Mouse (Mus musculus) intestine, embryonic 14.5 days (tissue): ENCODE data around the gene Slco1a4. TPM values are rescaled to one million over a fixed set of nuclear protein-coding genes. Genes with fewer than 3 reads are reported as not detected.

Source experiments
- ATAC-seq: fragments of 200-750 bp; cut with Nextera tagmentation; replicated peaks from 2 replicates; pipeline ENCODE4 v1.8.0; 2017; ENCODE audit warnings: low read depth, moderate number of reproducible peaks, moderate TSS enrichment, moderate library complexity; ENCODE audit not compliant: low FRiP score, low TSS enrichment
- DNase-seq: peaks from one replicate; pipeline ENCODE4 v3.0.0-alpha.2; 2018; ENCODE audit warnings: low spot score
- H3K27ac ChIP-seq: fragments of 300-500 bp; sonication (generic); 2 replicates; pipeline ENCODE4 v1.5.1; 2014; ENCODE audit warnings: low read depth, mild to moderate bottlenecking, control low read depth
- H3K27me3 ChIP-seq: fragments of 300-500 bp; sonication (generic); replicated peaks from 2 replicates; pipeline ENCODE4 v1.6.1; 2014; ENCODE audit warnings: low read length, control low read depth; ENCODE audit not compliant: control insufficient read depth, insufficient read depth
- H3K36me3 ChIP-seq: fragments of 300-500 bp; sonication (generic); 2 replicates; pipeline ENCODE4 v1.6.1; 2014; ENCODE audit warnings: low read length, control low read depth; ENCODE audit not compliant: control insufficient read depth, insufficient read depth
- H3K4me1 ChIP-seq: fragments of 300-500 bp; sonication (generic); replicated peaks from 2 replicates; pipeline ENCODE4 v1.6.1; 2014; ENCODE audit warnings: low read length, control low read depth, mixed read lengths; ENCODE audit not compliant: control insufficient read depth, insufficient read depth
- H3K4me2 ChIP-seq: fragments of 300-500 bp; sonication (generic); 2 replicates; pipeline ENCODE4 v1.6.1; 2014; ENCODE audit warnings: low read length
- H3K4me3 ChIP-seq: fragments of 300-500 bp; sonication (generic); 2 replicates; pipeline ENCODE4 v1.5.1; 2014; ENCODE audit warnings: low read depth, low read length, control low read depth, mixed read lengths
- H3K9ac ChIP-seq: fragments of 300-500 bp; sonication (generic); 2 replicates; pipeline ENCODE4 v1.6.1; 2014; ENCODE audit warnings: mild to moderate bottlenecking, low read length
- H3K9me3 ChIP-seq: fragments of 300-500 bp; sonication (generic); 2 replicates; pipeline ENCODE4 v1.6.1; 2016; ENCODE audit warnings: low read length, control low read depth; ENCODE audit not compliant: control insufficient read depth
- WGBS: fragments of 180-500 bp; shearing (Covaris S2); extraction: QIAGEN DNeasy Blood & Tissue Kit; methylation state at CpG from one replicate; pipeline ENCODE4 v1.1.7; 2014; 5-methylcytosine and 5-hydroxymethylcytosine counted together
- polyA plus RNA-seq: library from polyadenylated mRNA; unstranded; fragments of >200 nt; fragmentation: Nextera tagmentation; extraction: Ambion mirVana; gene quantifications from 2 replicates; pipeline ENCODE4 v1.2.1, GENCODE M21; 2014

Gene Slco1a4
- polyA plus RNA-seq, 1 experiment from 2014 or later: not detected

DNA sequence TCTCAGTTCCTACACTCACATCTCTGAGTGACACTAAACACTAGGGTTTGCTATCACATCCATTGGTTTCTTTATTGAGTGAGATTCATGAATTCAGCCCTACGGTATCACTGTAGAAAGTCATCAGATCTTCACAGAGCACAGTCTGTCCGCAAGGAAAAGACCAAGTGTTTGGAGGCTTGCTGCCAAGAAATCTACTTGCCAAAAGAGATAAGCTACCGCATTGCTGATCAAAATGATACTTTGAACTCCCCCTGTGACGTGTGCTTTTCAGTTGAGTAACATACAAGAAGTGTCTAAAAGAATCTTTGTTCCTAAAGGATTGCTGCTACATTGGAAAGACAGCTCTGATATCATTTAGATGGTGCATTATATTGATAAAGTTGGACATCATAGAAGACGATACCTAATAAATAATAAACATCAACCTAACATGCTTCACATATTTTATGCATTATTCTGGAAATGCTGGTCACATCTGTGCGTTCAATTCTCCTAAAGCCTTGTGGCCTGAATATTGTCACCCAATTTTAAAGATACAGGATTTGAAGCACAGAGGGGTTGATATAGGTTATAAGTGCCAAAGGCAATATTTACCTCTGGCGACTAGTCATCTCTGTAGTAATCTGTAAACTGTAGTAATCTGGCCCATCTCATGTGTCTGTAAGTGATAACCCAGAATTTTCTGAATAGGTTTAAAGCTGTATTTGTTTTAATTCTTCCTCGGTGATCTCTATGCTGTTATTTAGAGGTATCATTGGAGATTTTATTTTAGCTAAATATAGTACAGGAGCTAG, 1.9 kb upstream of the Slco1a4 start:
- Histone ChIP-seq H3K9ac (no peak overlapping the region), H3K9me3 (no peaks in the 10 kb centered on the region), H3K4me1 (no peaks in the 10 kb centered on the region), H3K36me3 (no peaks in the 10 kb centered on the region), H3K27me3 (no peaks in the 10 kb centered on the region), H3K4me3 (no peak overlapping the region), H3K27ac (no peak overlapping the region), H3K4me2 (no peak overlapping the region)
- WGBS: 84% methylated on average over 8 of the region's 8 CpGs
- no peak for DNase-seq
- no peak for ATAC-seq

DNA sequence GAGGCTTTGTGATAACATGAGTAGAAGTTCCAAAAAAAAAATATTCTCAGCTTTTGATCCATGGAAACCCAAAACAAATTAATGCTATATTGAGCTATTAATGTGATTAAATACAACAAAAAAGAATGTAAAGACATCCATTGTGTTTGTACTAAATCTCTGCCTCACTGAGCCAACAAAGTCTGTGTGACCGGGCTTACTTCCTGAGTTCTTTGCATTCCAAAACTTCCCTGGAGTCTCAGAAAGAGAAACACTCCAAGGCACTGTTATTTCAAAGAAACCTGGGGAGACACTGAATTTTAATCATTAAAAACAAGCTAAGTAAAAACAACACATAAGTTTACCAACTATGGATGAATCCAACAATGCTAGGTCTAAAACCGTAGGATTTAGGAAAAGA, 2.4 kb downstream of the Slco1a4 start:
- Histone ChIP-seq H3K36me3 (no peaks in the 10 kb centered on the region), H3K27ac (no peak overlapping the region), H3K4me3 (no peak overlapping the region), H3K27me3 (no peaks in the 10 kb centered on the region), H3K4me1 (no peaks in the 10 kb centered on the region), H3K9me3 (no peaks in the 10 kb centered on the region), H3K9ac (no peak overlapping the region), H3K4me2 (no peak overlapping the region)
- no peak for ATAC-seq
- 46% methylated on average over 2 of the region's 2 CpGs for WGBS
- DNase-seq: no peak

- DNase-seq: no peak
- H3K4me1 ChIP-seq: no peaks in the 10 kb centered on the region
- ATAC-seq: no peak
- H3K27ac ChIP-seq: no peak overlapping the region
- no peaks in the 10 kb centered on the region for H3K9me3 ChIP-seq
- no peaks in the 10 kb centered on the region for H3K27me3 ChIP-seq
- H3K9ac ChIP-seq: no peak overlapping the region
- WGBS: 39% methylated on average over 4 of the region's 4 CpGs
- no peak overlapping the region for H3K4me3 ChIP-seq
- no peak overlapping the region for H3K4me2 ChIP-seq
- no peaks in the 10 kb centered on the region for H3K36me3 ChIP-seq
Observed at GRCm38 (mm10) chr6:141849051-141849450, 6.9 kb downstream of the Slco1a4 start.

DNA sequence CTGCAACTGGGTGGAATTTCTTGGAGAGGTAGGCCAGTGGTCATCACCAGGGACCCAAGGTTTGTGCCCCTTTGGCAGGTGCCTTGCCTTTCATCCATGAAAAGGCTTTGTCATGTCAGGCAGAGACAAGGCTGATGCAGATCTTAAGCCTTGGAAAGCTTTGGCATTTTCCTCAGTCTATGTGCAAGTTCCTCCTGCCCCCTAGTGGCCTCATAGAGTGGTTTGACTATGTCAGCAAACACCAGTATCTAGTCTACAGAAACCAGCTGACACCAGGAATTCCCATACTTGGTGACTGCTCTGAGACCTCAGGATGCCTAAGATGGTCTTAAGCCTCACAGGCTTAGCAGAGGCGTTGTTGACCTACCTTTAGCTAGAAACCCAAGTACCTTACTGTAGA, 58.2 kb downstream of the Slco1a4 start:
- Histone ChIP-seq H3K4me1 (no peaks in the 10 kb centered on the region), H3K27me3 (no peaks in the 10 kb centered on the region), H3K9ac (no peak overlapping the region), H3K36me3 (no peaks in the 10 kb centered on the region), H3K4me3 (no peak overlapping the region), H3K27ac (no peak overlapping the region), H3K4me2 (no peak overlapping the region), H3K9me3 (no peaks in the 10 kb centered on the region)
- 21% methylated on average over 1 of the region's 1 CpGs for WGBS
- DNase-seq: peak; percentile 50
- ATAC-seq: 0 out of 2 replicates have a peak, but pooled peaks have one; percentile 36

DNA sequence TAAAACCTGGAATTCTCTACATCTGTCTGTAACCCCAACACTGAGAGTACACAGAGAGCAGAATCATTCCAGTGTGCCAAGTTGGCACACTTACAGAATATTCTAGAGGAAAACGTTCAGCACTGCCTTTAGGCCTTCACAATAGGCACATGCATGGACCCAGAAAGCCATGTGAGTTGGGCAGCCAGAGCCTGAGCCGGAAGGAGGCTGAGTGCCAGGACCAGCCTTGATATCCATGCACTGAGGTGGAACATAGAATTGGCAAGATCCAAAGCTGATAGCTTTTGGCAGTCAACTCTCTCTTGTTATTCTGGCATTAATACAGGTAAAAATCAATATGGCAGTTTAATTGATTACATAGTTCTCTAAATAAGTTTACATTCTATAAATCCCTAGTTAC, 81.5 kb downstream of the Slco1a4 start:
- Histone ChIP-seq H3K9me3 (no peaks in the 10 kb centered on the region), H3K27ac (no peak overlapping the region), H3K36me3 (no peaks in the 10 kb centered on the region), H3K4me1 (no peaks in the 10 kb centered on the region), H3K27me3 (no peaks in the 10 kb centered on the region), H3K4me2 (no peak overlapping the region), H3K9ac (no peak overlapping the region), H3K4me3 (no peak overlapping the region)
- WGBS: 95% methylated on average over 2 of the region's 2 CpGs
- ATAC-seq (no peak), DNase-seq (no peak)

- H3K27ac ChIP-seq: no peak within 1 kb of the TSS
- ATAC-seq (no peak), DNase-seq (no peak)
- H3K9ac ChIP-seq: no peak within 1 kb of the TSS
- no peak within 1 kb of the TSS for H3K4me2 ChIP-seq
- 84% methylated on average over 3 of the region's 3 CpGs for WGBS
- no peak within 1 kb of the TSS for H3K4me3 ChIP-seq
- H3K4me1 ChIP-seq: no peaks in the 10 kb centered on the region
- no peaks in the 10 kb centered on the region for H3K36me3 ChIP-seq
- H3K9me3 ChIP-seq: no peaks in the 10 kb centered on the region
- H3K27me3 ChIP-seq: no peaks in the 10 kb centered on the region
Observed at GRCm38 (mm10) chr6:141773710-141774109, 82.3 kb downstream of the Slco1a4 start, which contains the start of gene Gm5724. Gm5724 (minus strand) TSS chr6:141773810.

Other genes starting within 250 kb of the Slco1a4 start
- gene Slco1b2, start 226.7 kb downstream of the Slco1a4 start, polyA plus RNA-seq: not detected in 2 replicates
- not detected in 2 replicates for gene Gm5724, start 82.4 kb downstream of the Slco1a4 start, polyA plus RNA-seq
- gene Slco1a1, start 90.8 kb upstream of the Slco1a4 start, polyA plus RNA-seq: not detected in 2 replicates
- 0.09 TPM in 1 of 2 replicates, not detected in the other for gene Gm6614, start 155.2 kb upstream of the Slco1a4 start, polyA plus RNA-seq